Mouse (Mus musculus) WW6 (cell line): ENCODE results near the gene A830018L16Rik.
"Not testable (repeated sequence)": the region's sequence is repeated elsewhere in the genome, so short reads cannot be mapped to it uniquely, and the experiment has no call there.

ENCODE experiments used
- DNase-seq: peaks from one replicate; pipeline ENCODE4 v3.0.0-alpha.2; 2013; ENCODE audit warnings: low read depth, low spot score

Gene A830018L16Rik

DNA sequence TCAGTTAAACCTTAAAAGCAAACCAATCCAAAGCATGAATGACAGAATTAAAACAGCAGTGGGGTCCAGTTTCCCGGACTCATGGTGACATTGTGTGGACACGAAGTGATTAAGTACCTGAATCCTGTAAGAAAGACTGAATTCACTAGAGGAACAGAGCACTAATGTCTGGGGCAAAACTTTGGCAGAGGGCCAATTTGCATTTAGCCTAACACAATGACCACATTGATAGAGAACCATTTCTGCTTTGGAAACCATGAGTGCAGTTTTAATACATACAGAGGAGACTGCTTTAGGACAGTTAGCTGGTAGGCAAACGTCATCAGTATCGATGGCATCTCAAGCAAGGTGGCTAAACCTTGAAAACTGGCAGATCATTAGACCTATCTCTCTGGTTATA is 586.7 kb downstream of the A830018L16Rik start:
- no peak for DNase-seq

DNA sequence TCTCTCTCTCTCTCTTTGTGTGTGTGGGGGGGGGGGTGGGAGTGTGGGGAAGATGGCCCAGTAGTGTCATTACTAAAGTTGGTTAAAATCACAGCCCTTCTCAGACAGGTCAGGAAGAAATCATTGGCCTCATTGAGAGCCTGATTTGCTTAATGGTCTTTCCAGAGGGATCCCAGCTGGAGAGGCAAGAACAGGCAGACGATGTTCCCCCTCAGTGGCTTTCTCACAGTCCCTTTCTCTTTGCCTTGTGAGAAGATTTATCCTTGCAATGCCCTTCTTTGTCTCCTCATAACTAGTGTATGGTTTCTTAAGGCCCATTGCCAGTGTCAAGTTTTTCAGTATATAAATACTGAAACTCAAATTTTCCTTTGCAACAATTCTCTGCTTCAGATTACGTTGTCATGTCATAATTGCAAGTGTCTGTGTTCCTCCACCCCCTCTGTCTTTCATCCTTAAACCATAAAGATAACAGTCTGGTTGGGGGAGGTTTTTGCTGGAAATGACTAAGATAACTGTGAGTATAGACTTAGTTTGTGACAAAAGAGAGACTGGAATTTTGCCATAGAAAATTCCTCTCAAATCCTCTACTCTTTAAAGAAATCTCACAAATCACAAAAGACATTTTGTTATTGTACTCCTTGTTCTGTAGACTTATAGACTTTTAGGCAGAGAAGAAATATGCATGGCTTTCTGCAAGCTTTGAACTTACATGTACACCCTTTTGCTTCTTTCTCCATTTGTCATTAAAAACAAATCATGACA is 595.1 kb downstream of the A830018L16Rik start:
- DNase-seq, result no peak

- no peak for DNase-seq
These were observed 595.6 kb downstream of the A830018L16Rik start for GRCm38 (mm10) chr1:12009551-12009846.

- no peak for DNase-seq
These were observed 596.7 kb downstream of the A830018L16Rik start for GRCm38 (mm10) chr1:12010607-12011006.

DNA sequence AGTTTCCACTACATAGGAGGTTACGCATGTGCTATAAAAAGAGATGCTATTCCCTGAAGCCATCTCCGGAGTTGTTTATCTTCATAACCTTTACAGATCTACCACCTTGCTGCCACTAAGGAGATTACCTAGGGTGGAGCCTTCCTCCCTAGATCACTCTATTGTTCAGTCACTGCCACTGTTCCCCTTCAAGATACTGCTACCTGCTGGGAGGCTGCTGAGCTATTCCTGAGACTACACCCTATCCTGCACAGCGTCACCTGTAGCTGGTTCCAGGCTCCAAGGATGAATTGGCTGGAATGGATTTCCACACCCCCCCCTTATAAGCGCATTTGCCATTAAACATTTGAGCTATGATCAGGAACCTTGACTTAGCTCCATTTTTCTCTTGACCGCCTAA is 606.7 kb downstream of the A830018L16Rik start:
- DNase-seq, result not testable (repeated sequence)
